Mouse (Mus musculus) embryonic facial prominence, embryonic 13.5 days (tissue): ENCODE measurements at regions not wholly inside any gene's neighbourhood (a gene's known extent, or its start where the extent isn't known, plus 50 kb on each side); places are given as distances from the start of the nearest gene placed in this dataset.

ENCODE experiments used
- ATAC-seq: fragments of 200-750 bp; cut with Nextera tagmentation; 2 replicates; pipeline ENCODE4 v1.8.0; 2017; ENCODE audit warnings: low read depth; ENCODE audit not compliant: insufficient number of reproducible peaks, insufficient read depth, low FRiP score, low TSS enrichment
- H3K27ac ChIP-seq: fragments of 300-500 bp; sonication (generic); 2 replicates; pipeline ENCODE4 v1.5.1; 2015; ENCODE audit warnings: moderate library complexity, mild to moderate bottlenecking, inconsistent platforms
- H3K27me3 ChIP-seq: fragments of 300-500 bp; sonication (generic); 2 replicates; pipeline ENCODE4 v1.6.1; 2015; ENCODE audit warnings: mild to moderate bottlenecking, inconsistent platforms
- H3K36me3 ChIP-seq: fragments of 300-500 bp; sonication (generic); 2 replicates; pipeline ENCODE4 v1.6.1; 2015; ENCODE audit warnings: mild to moderate bottlenecking, inconsistent platforms
- H3K4me1 ChIP-seq: fragments of 300-500 bp; sonication (generic); 2 replicates; pipeline ENCODE4 v1.6.1; 2015; ENCODE audit warnings: inconsistent platforms
- H3K4me2 ChIP-seq: fragments of 300-500 bp; sonication (generic); 2 replicates; pipeline ENCODE4 v1.6.1; 2015; ENCODE audit warnings: moderate library complexity, mild to moderate bottlenecking, inconsistent platforms
- H3K4me3 ChIP-seq: fragments of 300-500 bp; sonication (generic); 2 replicates; pipeline ENCODE4 v1.5.1; 2015; ENCODE audit warnings: mild to moderate bottlenecking, inconsistent platforms
- H3K9ac ChIP-seq: fragments of 300-500 bp; sonication (generic); 2 replicates; pipeline ENCODE4 v1.6.1; 2015; ENCODE audit warnings: mild to moderate bottlenecking, inconsistent platforms
- H3K9me3 ChIP-seq: fragments of 300-500 bp; sonication (generic); 2 replicates; pipeline ENCODE4 v1.6.1; 2016; ENCODE audit warnings: inconsistent platforms
- WGBS: fragments of 180-500 bp; shearing (Covaris S2); methylation state at CpG from one replicate; pipeline ENCODE4 v1.1.7; 2015; ENCODE audit warnings: mixed read lengths; 5-methylcytosine and 5-hydroxymethylcytosine counted together

DNA sequence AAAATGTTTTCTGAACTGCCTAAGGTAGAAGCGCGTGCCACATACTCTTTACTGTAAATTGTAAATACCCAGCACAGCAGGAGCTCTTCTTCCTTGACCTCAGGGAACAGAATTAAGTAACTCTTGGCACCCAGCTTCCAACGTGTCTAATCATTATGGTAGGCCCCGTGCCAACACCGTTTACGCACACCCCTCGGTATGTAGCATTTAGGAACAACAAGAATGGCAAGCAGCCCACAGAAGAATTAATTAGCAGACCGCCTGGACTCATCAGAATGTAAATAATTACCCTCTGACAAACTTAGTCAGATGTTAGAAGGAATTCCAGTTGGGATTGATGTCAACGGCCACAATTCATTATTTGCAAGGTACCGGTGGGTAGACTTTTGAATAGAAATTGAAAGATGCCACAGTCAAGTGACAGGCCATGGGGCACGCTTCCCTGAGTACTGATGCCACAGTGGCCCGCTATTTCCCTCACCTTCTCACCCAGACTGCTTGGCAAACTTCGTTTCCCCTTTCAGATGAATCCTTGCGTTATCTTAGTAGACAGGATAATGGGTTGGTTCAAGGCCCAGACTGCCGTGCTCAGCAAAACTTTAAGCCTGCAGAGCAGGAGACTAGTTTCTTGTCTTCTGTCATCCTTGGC lies 81.2 kb upstream of the Galnt5 start:
- WGBS: 85% methylated on average over 15 of the region's 15 CpGs
- no peak for ATAC-seq

DNA sequence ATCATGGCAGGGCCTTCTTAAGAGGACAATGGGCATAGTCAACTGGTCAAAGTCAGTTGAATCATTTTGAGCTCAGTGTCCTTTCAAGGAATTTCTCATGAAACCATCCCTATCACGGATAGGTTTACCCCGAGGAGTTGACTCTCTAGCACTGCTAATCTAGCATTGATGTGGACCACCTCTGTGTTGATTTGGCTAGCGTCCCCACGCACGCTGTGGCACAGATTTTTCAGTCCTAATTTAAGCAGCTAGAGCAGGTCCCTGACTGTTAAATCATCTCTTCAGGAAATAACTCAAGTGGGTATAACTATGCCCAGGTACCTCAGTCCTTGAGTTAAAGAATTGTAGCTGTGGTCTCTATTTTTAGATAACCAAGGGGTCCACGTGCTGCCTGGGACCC lies 80.0 kb upstream of the Galnt5 start:
- WGBS: 93% methylated on average over 6 of the region's 6 CpGs
- Histone ChIP-seq H3K4me3 (no peak overlapping the region), H3K4me1 (no peaks in the 10 kb centered on the region), H3K36me3 (no peaks in the 10 kb centered on the region), H3K27ac (no peak overlapping the region), H3K9me3 (no peaks in the 10 kb centered on the region), H3K4me2 (no peak overlapping the region), H3K9ac (no peak overlapping the region), H3K27me3 (no peaks in the 10 kb centered on the region)
- no peak for ATAC-seq

More for the DNA sequence above, 81.2 kb upstream of the Galnt5 start:
- H3K27me3 ChIP-seq: no peaks in the 10 kb centered on the region
- no peaks in the 10 kb centered on the region for H3K9me3 ChIP-seq
- no peaks in the 10 kb centered on the region for H3K36me3 ChIP-seq
- no peak overlapping the region for H3K4me3 ChIP-seq
- no peaks in the 10 kb centered on the region for H3K4me1 ChIP-seq
- H3K4me2 ChIP-seq: no peak overlapping the region
- no peak overlapping the region for H3K9ac ChIP-seq
- no peak overlapping the region for H3K27ac ChIP-seq

- Histone ChIP-seq H3K4me3 (peak overlapping the region; percentile 31), H3K9ac (peak overlapping the region; percentile 55; the same call in 1 of the 2 replicates), H3K4me2 (peak overlapping the region; percentile 56), H3K4me1 (no peaks in the 10 kb centered on the region), H3K27me3 (no peaks in the 10 kb centered on the region), H3K9me3 (no peaks in the 10 kb centered on the region), H3K36me3 (no peaks in the 10 kb centered on the region), H3K27ac (peak overlapping the region; percentile 66)
- ATAC-seq: no peak
- WGBS: 19% methylated on average over 14 of the region's 14 CpGs
Measured at GRCm38 (mm10) chr2:57919102-57919731, 78.5 kb upstream of the Galnt5 start.

GRCm38 (mm10) chr2:57934062-57934822 lies 63.4 kb upstream of the Galnt5 start:
- H3K4me3 ChIP-seq: no peak overlapping the region
- WGBS: 46% methylated on average over 5 of the region's 5 CpGs

More at GRCm38 (mm10) chr2:57934062-57934822, 63.4 kb upstream of the Galnt5 start:
- H3K9me3 ChIP-seq: no peaks in the 10 kb centered on the region
- no peak for ATAC-seq
- H3K4me2 ChIP-seq: no peak overlapping the region
- H3K36me3 ChIP-seq: no peaks in the 10 kb centered on the region
- H3K27ac ChIP-seq: no peak overlapping the region
- no peaks in the 10 kb centered on the region for H3K27me3 ChIP-seq
- H3K4me1 ChIP-seq: no peaks in the 10 kb centered on the region
- no peak overlapping the region for H3K9ac ChIP-seq
